Mouse (Mus musculus) heart, embryonic 15.5 days (tissue): ENCODE results near the gene Lamb3. TPM values are rescaled to one million over a fixed set of nuclear protein-coding genes. Genes with fewer than 3 reads are reported as not detected.
A peak's percentile ranks its signal among the peaks of the same experiment; 100 is the strongest.

Experiments
- ATAC-seq: fragments of 200-750 bp; cut with Nextera tagmentation; replicated peaks from 2 replicates; pipeline ENCODE4 v1.8.0; 2017; ENCODE audit warnings: low read depth, moderate TSS enrichment; ENCODE audit not compliant: insufficient number of reproducible peaks, insufficient read depth, low FRiP score
- H3K27ac ChIP-seq: fragments of 300-500 bp; sonication (generic); 2 replicates; pipeline ENCODE4 v1.5.1; 2015; ENCODE audit warnings: mild to moderate bottlenecking, inconsistent platforms
- H3K27me3 ChIP-seq: fragments of 300-500 bp; sonication (generic); 2 replicates; pipeline ENCODE4 v1.6.1; 2015; ENCODE audit warnings: inconsistent platforms
- H3K36me3 ChIP-seq: fragments of 300-500 bp; sonication (generic); 2 replicates; pipeline ENCODE4 v1.6.1; 2015; ENCODE audit warnings: mild to moderate bottlenecking, inconsistent platforms
- H3K4me1 ChIP-seq: fragments of 300-500 bp; sonication (generic); replicated peaks from 2 replicates; pipeline ENCODE4 v1.6.1; 2015; ENCODE audit warnings: inconsistent platforms
- H3K4me2 ChIP-seq: fragments of 300-500 bp; sonication (generic); 2 replicates; pipeline ENCODE4 v1.6.1; 2015; ENCODE audit warnings: inconsistent platforms, mild to moderate bottlenecking, moderate library complexity
- H3K4me3 ChIP-seq: fragments of 300-500 bp; sonication (generic); 2 replicates; pipeline ENCODE4 v1.5.1; 2015; ENCODE audit warnings: mild to moderate bottlenecking, inconsistent platforms
- H3K9ac ChIP-seq: fragments of 300-500 bp; sonication (generic); 2 replicates; pipeline ENCODE4 v1.6.1; 2015; ENCODE audit warnings: mild to moderate bottlenecking, inconsistent platforms
- H3K9me3 ChIP-seq: fragments of 300-500 bp; sonication (generic); replicated peaks from 2 replicates; pipeline ENCODE4 v1.6.1; 2016; ENCODE audit warnings: inconsistent platforms
- WGBS: fragments of 180-500 bp; shearing (Covaris S2); methylation state at CpG from one replicate; pipeline ENCODE4 v1.1.7; 2015; ENCODE audit warnings: mixed read lengths; 5-methylcytosine and 5-hydroxymethylcytosine counted together
- polyA plus RNA-seq: library from polyadenylated mRNA; unstranded; fragments of >200 nt; fragmentation: Nextera tagmentation; extraction: Ambion mirVana; gene quantifications from 2 replicates; pipeline ENCODE4 v1.2.1, GENCODE M21; 2015

The Lamb3 gene
- polyA plus RNA-seq, 1 experiment from 2014 or later: 4.7 TPM

GRCm38 (mm10) chr1:193203821-193204220, 3.7 kb upstream of the Lamb3 start:
- Histone ChIP-seq H3K4me1 (no peaks in the 10 kb centered on the region), H3K9ac (no peak overlapping the region), H3K9me3 (no peaks in the 10 kb centered on the region), H3K27ac (no peak overlapping the region), H3K4me2 (no peak overlapping the region), H3K36me3 (no peaks in the 10 kb centered on the region), H3K4me3 (no peak overlapping the region), H3K27me3 (no peaks in the 10 kb centered on the region)
- 57% methylated on average over 2 of the region's 2 CpGs for WGBS
- no peak for ATAC-seq

- Histone ChIP-seq H3K27me3 (no peaks in the 10 kb centered on the region), H3K36me3 (no peaks in the 10 kb centered on the region), H3K4me1 (no peaks in the 10 kb centered on the region), H3K9me3 (no peaks in the 10 kb centered on the region), H3K9ac (no peak overlapping the region), H3K4me3 (no peak overlapping the region), H3K4me2 (no peak overlapping the region), H3K27ac (no peak overlapping the region)
- no peak for ATAC-seq
- WGBS: 83% methylated on average over 2 of the region's 2 CpGs
Observed at GRCm38 (mm10) chr1:193205431-193205830, 2.1 kb upstream of the Lamb3 start.

GRCm38 (mm10) chr1:193208178-193208577, 679 bp downstream of the Lamb3 start:
- H3K4me1 ChIP-seq: no peaks in the 10 kb centered on the region
- no peaks in the 10 kb centered on the region for H3K9me3 ChIP-seq
- H3K9ac ChIP-seq: no peak overlapping the region
- H3K27ac ChIP-seq: no peak overlapping the region
- H3K4me2 ChIP-seq: no peak overlapping the region
- H3K4me3 ChIP-seq: no peak overlapping the region
- no peaks in the 10 kb centered on the region for H3K27me3 ChIP-seq
- 23% methylated on average over 2 of the region's 2 CpGs for WGBS
- no peaks in the 10 kb centered on the region for H3K36me3 ChIP-seq
- peak; percentile 43; the same call in 1 of the 2 replicates for ATAC-seq

GRCm38 (mm10) chr1:193211371-193211770, 3.9 kb downstream of the Lamb3 start:
- H3K36me3 ChIP-seq: no peaks in the 10 kb centered on the region
- H3K9ac ChIP-seq: no peak overlapping the region
- no peaks in the 10 kb centered on the region for H3K9me3 ChIP-seq
- WGBS: 56% methylated on average over 5 of the region's 5 CpGs
- no peak overlapping the region for H3K4me2 ChIP-seq
- no peaks in the 10 kb centered on the region for H3K27me3 ChIP-seq
- no peaks in the 10 kb centered on the region; the same call in 1 of the 2 replicates for H3K4me1 ChIP-seq
- H3K27ac ChIP-seq: no peak overlapping the region
- ATAC-seq: no peak
- no peak overlapping the region for H3K4me3 ChIP-seq

GRCm38 (mm10) chr1:193214053-193214452, 6.6 kb downstream of the Lamb3 start:
- 0 out of 2 replicates have a peak, but pooled peaks have one; percentile 40 for ATAC-seq
- Histone ChIP-seq H3K4me3 (no peak overlapping the region), H3K27me3 (no peaks in the 10 kb centered on the region), H3K27ac (no peak overlapping the region), H3K9me3 (no peaks in the 10 kb centered on the region), H3K4me1 (no peaks in the 10 kb centered on the region; the same call in 1 of the 2 replicates), H3K36me3 (no peaks in the 10 kb centered on the region), H3K9ac (no peak overlapping the region), H3K4me2 (no peak overlapping the region)
- WGBS: 60% methylated on average over 5 of the region's 5 CpGs

GRCm38 (mm10) chr1:193216000-193216399, 8.5 kb downstream of the Lamb3 start:
- H3K27ac ChIP-seq: no peak overlapping the region
- no peaks in the 10 kb centered on the region for H3K9me3 ChIP-seq
- H3K27me3 ChIP-seq: no peaks in the 10 kb centered on the region
- no peak overlapping the region for H3K9ac ChIP-seq
- ATAC-seq: no peak
- no peak overlapping the region for H3K4me2 ChIP-seq
- H3K4me3 ChIP-seq: no peak overlapping the region
- WGBS: 66% methylated on average over 3 of the region's 3 CpGs
- no peaks in the 10 kb centered on the region for H3K36me3 ChIP-seq
- H3K4me1 ChIP-seq: no peaks in the 10 kb centered on the region; the same call in 1 of the 2 replicates

GRCm38 (mm10) chr1:193220408-193220807, 12.9 kb downstream of the Lamb3 start:
- no peak overlapping the region for H3K27ac ChIP-seq
- H3K9ac ChIP-seq: no peak overlapping the region
- no peaks in the 10 kb centered on the region for H3K4me1 ChIP-seq
- ATAC-seq: no peak
- H3K4me2 ChIP-seq: no peak overlapping the region
- H3K4me3 ChIP-seq: no peak overlapping the region
- H3K9me3 ChIP-seq: no peaks in the 10 kb centered on the region
- no peaks in the 10 kb centered on the region for H3K36me3 ChIP-seq
- H3K27me3 ChIP-seq: no peaks in the 10 kb centered on the region
- WGBS: 45% methylated on average over 5 of the region's 5 CpGs

- Histone ChIP-seq H3K4me1 (no peaks in the 10 kb centered on the region), H3K4me2 (no peak overlapping the region), H3K9me3 (no peaks in the 10 kb centered on the region), H3K4me3 (no peak overlapping the region), H3K36me3 (no peaks in the 10 kb centered on the region), H3K27ac (no peak overlapping the region), H3K27me3 (no peaks in the 10 kb centered on the region), H3K9ac (no peak overlapping the region)
- ATAC-seq: no peak
- 56% methylated on average over 3 of the region's 3 CpGs for WGBS
Observed at GRCm38 (mm10) chr1:193225531-193225930, 18.0 kb downstream of the Lamb3 start.

- Histone ChIP-seq H3K9ac (no peak overlapping the region), H3K27me3 (no peaks in the 10 kb centered on the region), H3K4me2 (no peak overlapping the region), H3K4me3 (no peak overlapping the region), H3K9me3 (no peaks in the 10 kb centered on the region), H3K27ac (no peak overlapping the region), H3K36me3 (no peaks in the 10 kb centered on the region), H3K4me1 (no peaks in the 10 kb centered on the region)
- no peak for ATAC-seq
- 81% methylated on average over 4 of the region's 4 CpGs for WGBS
Observed at GRCm38 (mm10) chr1:193226114-193226513, 18.6 kb downstream of the Lamb3 start.

- Histone ChIP-seq H3K9ac (no peak overlapping the region), H3K27ac (no peak overlapping the region), H3K36me3 (no peaks in the 10 kb centered on the region), H3K4me2 (no peak overlapping the region), H3K9me3 (no peaks in the 10 kb centered on the region), H3K4me1 (no peaks in the 10 kb centered on the region), H3K4me3 (no peak overlapping the region), H3K27me3 (no peaks in the 10 kb centered on the region)
- no peak for ATAC-seq
- 38% methylated on average over 7 of the region's 7 CpGs for WGBS
Observed at GRCm38 (mm10) chr1:193226724-193227522, 19.4 kb downstream of the Lamb3 start.

- Histone ChIP-seq H3K36me3 (no peaks in the 10 kb centered on the region), H3K27ac (no peak overlapping the region), H3K9ac (no peak overlapping the region), H3K27me3 (no peaks in the 10 kb centered on the region), H3K4me3 (no peak overlapping the region), H3K4me2 (no peak overlapping the region), H3K4me1 (no peaks in the 10 kb centered on the region), H3K9me3 (no peaks in the 10 kb centered on the region)
- 81% methylated on average over 4 of the region's 4 CpGs for WGBS
- no peak for ATAC-seq
Observed at GRCm38 (mm10) chr1:193227537-193227936, 20.0 kb downstream of the Lamb3 start.

- WGBS: 91% methylated on average over 5 of the region's 5 CpGs
- H3K4me3 ChIP-seq: no peak overlapping the region
- no peaks in the 10 kb centered on the region for H3K36me3 ChIP-seq
- ATAC-seq: no peak
- no peak overlapping the region for H3K27ac ChIP-seq
- no peak overlapping the region for H3K9ac ChIP-seq
- no peaks in the 10 kb centered on the region for H3K9me3 ChIP-seq
- H3K27me3 ChIP-seq: no peaks in the 10 kb centered on the region
- H3K4me2 ChIP-seq: no peak overlapping the region
- no peaks in the 10 kb centered on the region for H3K4me1 ChIP-seq
Observed at GRCm38 (mm10) chr1:193229570-193229969, 22.1 kb downstream of the Lamb3 start.
